Comparison of ENCODE assay signal across 28 mouse cellular contexts in the genomic region with DNA sequence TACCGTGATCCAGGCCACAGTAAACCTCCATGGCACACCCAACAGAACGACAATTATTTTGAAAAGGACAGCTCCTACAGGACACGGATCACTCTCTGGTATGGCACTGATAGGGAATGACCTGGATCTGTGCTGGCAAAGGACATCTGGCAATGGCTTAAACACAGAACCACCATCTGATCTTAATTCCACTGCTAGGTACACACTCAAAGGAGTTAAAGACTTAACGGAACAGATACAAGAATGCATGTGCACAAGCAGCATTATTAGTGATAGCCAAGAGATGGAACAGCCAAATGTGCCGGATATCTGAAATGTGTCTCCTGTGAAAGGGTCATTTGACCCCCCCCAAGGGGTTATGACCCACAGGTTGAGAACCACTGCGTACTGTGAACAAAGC.
"Had no signal": no experiment of that assay in that cellular context is flagged by ENCODE, and none has a peak within 500 bp of the region (broad histone marks: within the 10 kb centered on the region; RNA-seq: fewer than 3 reads in every experiment).

No protein-coding gene starts in this region.

- H3K36me3 ChIP-seq: embryonic facial prominence, embryonic 10.5 days; embryonic facial prominence, embryonic 12.5 days; embryonic facial prominence, embryonic 13.5 days; embryonic facial prominence, embryonic 15.5 days; forebrain, embryonic 10.5 days; forebrain, embryonic 12.5 days; forebrain, embryonic 15.5 days had no signal

- H3K9ac ChIP-seq: embryonic facial prominence, embryonic 12.5 days; embryonic facial prominence, embryonic 13.5 days; embryonic facial prominence, embryonic 15.5 days; forebrain, embryonic 12.5 days; forebrain, embryonic 13.5 days; forebrain, embryonic 15.5 days; forebrain, postnatal 0 days had no signal

- H3K27me3 ChIP-seq: embryonic facial prominence, embryonic 12.5 days; embryonic facial prominence, embryonic 15.5 days; forebrain, embryonic 12.5 days; forebrain, embryonic 13.5 days; forebrain, embryonic 15.5 days had no signal

- H3K4me2 ChIP-seq: embryonic facial prominence, embryonic 12.5 days; embryonic facial prominence, embryonic 13.5 days; embryonic facial prominence, embryonic 15.5 days; forebrain, embryonic 12.5 days; forebrain, embryonic 13.5 days; forebrain, embryonic 15.5 days had no signal

- DNase-seq: cerebellum, adult 2 months; cerebellum, adult 8-10 months; cerebellum, adult 9-10 months; cerebellum, adult 9-11 months; cerebellum, postnatal 10 days; cerebellum, postnatal 14 days; cerebellum, postnatal 25 days; cerebellum, postnatal 36 days; embryo, embryonic 11 days; forebrain, postnatal 0 days; gastrocnemius, adult 2 months; gastrocnemius, postnatal 10 days; gastrocnemius, postnatal 14 days; gastrocnemius, postnatal 25 days; gastrocnemius, postnatal 36 days; heart, adult 18-20 months; heart, adult 2 months had no signal

- H3K9me3 ChIP-seq: embryonic facial prominence, embryonic 10.5 days; embryonic facial prominence, embryonic 12.5 days; embryonic facial prominence, embryonic 13.5 days; embryonic facial prominence, embryonic 15.5 days; forebrain, embryonic 10.5 days; forebrain, embryonic 12.5 days; forebrain, embryonic 13.5 days; forebrain, embryonic 15.5 days had no signal

- H3K4me1 ChIP-seq: embryonic facial prominence, embryonic 10.5 days; embryonic facial prominence, embryonic 12.5 days; forebrain, embryonic 10.5 days; forebrain, embryonic 12.5 days; forebrain, embryonic 13.5 days; forebrain, embryonic 15.5 days had no signal

- H3K4me3 ChIP-seq: embryonic facial prominence, embryonic 10.5 days; embryonic facial prominence, embryonic 12.5 days; embryonic facial prominence, embryonic 13.5 days; embryonic facial prominence, embryonic 15.5 days; erythroblast, embryonic 14.5 days; forebrain, embryonic 10.5 days; forebrain, embryonic 12.5 days; forebrain, embryonic 13.5 days; forebrain, embryonic 15.5 days; gastrocnemius, adult 2 months; heart, adult 2 months had no signal

- ATAC-seq: forebrain, embryonic 13.5 days; forebrain, embryonic 14.5 days; forebrain, embryonic 15.5 days; forebrain, embryonic 16.5 days; forebrain, postnatal 0 days had no signal

- H3K27ac ChIP-seq: embryonic facial prominence, embryonic 10.5 days; embryonic facial prominence, embryonic 12.5 days; embryonic facial prominence, embryonic 13.5 days; embryonic facial prominence, embryonic 15.5 days; forebrain, embryonic 10.5 days; forebrain, embryonic 12.5 days; forebrain, embryonic 13.5 days; forebrain, embryonic 15.5 days; gastrocnemius, adult 2 months; heart, adult 2 months had no signal
